Mouse (Mus musculus) heart, embryonic 10.5 days (tissue): Measurements from ENCODE around the gene Chmp5. TPM values are rescaled to one million over a fixed set of nuclear protein-coding genes. Genes with fewer than 3 reads are reported as not detected.

Experiments
- DNase-seq: peaks from one replicate; pipeline ENCODE4 v3.0.0-alpha.2; 2017; ENCODE audit warnings: low spot score
- H3K27ac ChIP-seq: fragments of 300-500 bp; sonication (generic); 2 replicates; pipeline ENCODE4 v1.5.1; 2016; ENCODE audit warnings: mild to moderate bottlenecking
- H3K27me3 ChIP-seq: fragments of 300-500 bp; sonication (generic); 2 replicates; pipeline ENCODE4 v1.6.1; 2016; ENCODE audit warnings: mild to moderate bottlenecking; ENCODE audit not compliant: poor library complexity, insufficient read depth, severe bottlenecking
- H3K36me3 ChIP-seq: fragments of 300-500 bp; sonication (generic); 2 replicates; pipeline ENCODE4 v1.6.1; 2016; ENCODE audit warnings: mild to moderate bottlenecking, moderate library complexity
- H3K4me1 ChIP-seq: fragments of 300-500 bp; sonication (generic); 2 replicates; pipeline ENCODE4 v1.6.1; 2016; ENCODE audit warnings: mild to moderate bottlenecking
- H3K4me3 ChIP-seq: fragments of 300-500 bp; sonication (generic); 2 replicates; pipeline ENCODE4 v1.5.1; 2016; ENCODE audit warnings: mild to moderate bottlenecking, moderate library complexity
- H3K9me3 ChIP-seq: fragments of 300-500 bp; sonication (generic); 2 replicates; pipeline ENCODE4 v1.6.1; 2016; ENCODE audit warnings: mild to moderate bottlenecking, moderate library complexity
- WGBS: fragments of 180-500 bp; shearing (Covaris S2); methylation state at CpG from one replicate; pipeline ENCODE4 v1.1.7; 2016; 5-methylcytosine and 5-hydroxymethylcytosine counted together
- polyA plus RNA-seq: library from polyadenylated mRNA; unstranded; fragments of >200 nt; fragmentation: Nextera tagmentation; extraction: Ambion mirVana; gene quantifications from 2 replicates; pipeline ENCODE4 v1.2.1, GENCODE M21; 2016

Gene Chmp5
- polyA plus RNA-seq, 1 experiment from 2014 or later = 76.7 TPM

- 85% methylated on average over 3 of the region's 3 CpGs for WGBS
- no peaks in the 10 kb centered on the region for H3K9me3 ChIP-seq
Observed at GRCm38 (mm10) chr4:40963536-40963935, 15.3 kb downstream of the Chmp5 start.

DNA sequence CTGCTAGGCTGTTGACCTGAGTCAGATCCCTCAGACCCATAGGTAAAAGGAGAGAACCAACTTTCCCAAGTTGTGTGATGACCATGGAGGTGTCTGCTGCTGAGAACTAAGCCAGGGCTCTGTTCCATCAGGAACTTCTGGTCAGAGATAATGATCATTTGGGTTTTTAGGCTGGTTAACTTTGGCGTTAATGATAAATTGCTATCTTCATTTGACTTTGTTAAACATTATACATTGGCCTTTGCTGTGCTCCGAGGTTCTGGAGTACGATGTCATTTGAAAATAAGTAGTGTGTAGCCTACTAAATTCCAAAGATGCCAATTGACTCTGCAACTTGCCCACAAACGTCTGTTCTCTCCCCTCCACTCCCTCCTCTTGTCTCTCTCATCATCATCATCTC lies 21.0 kb downstream of the Chmp5 start:
- Histone ChIP-seq H3K36me3 (peaks cover 35% of the 10 kb centered on the region), H3K4me1 (peaks cover 22% of the 10 kb centered on the region), H3K27me3 (no peaks in the 10 kb centered on the region), H3K4me3 (no peak overlapping the region), H3K9me3 (no peaks in the 10 kb centered on the region), H3K27ac (0 out of 2 replicates have a peak overlapping the region, but pooled peaks have one; percentile 97)
- 76% methylated on average over 4 of the region's 4 CpGs for WGBS
- DNase-seq = no peak

More at GRCm38 (mm10) chr4:40963536-40963935, 15.3 kb downstream of the Chmp5 start:
- Histone ChIP-seq H3K27me3 (no peaks in the 10 kb centered on the region), H3K36me3 (peaks cover 78% of the 10 kb centered on the region), H3K4me1 (no peaks in the 10 kb centered on the region), H3K4me3 (no peak overlapping the region), H3K27ac (no peak overlapping the region)
- DNase-seq = no peak

DNA sequence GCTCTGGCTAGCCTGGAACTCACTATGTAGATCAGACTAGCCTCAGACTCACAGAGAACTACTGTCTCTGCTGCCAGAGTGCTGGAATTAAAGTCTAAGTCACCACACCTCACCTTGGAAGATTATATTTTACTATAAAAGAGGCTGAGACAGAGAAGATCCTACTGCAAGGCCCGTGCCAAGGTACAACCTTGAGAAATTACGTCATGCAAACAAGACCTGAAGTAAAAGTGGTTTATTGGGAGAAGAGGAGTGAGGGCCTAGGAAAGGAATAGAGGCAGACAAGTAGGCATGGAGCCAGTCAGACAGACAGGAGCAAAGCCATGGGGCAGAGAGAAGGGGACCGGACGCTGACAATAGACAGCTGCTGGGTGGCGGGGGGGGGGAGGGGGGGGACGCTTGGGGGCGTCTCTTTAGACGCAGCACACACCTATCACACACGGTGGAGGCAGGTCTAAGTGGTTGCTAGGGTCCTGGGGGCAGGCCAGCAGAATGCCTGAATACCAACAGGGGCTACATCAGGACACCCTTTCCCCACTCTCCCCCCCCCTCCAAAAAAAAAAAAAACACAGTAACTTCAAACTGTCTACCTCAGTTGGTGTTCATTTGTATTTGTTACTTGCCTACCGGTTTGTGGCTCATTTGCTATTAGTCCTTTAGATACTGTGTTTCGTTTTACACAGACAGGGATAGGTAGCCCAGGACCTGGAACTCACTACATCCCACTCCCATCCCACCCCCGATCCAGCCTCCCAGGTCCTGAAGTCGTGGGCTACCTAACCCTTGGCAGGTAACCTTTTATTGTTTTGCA lies 21.8 kb downstream of the Chmp5 start:
- Histone ChIP-seq H3K36me3 (peaks cover 28% of the 10 kb centered on the region), H3K4me1 (peaks cover 22% of the 10 kb centered on the region), H3K27me3 (no peaks in the 10 kb centered on the region), H3K4me3 (peak overlapping the region; percentile 97), H3K9me3 (no peaks in the 10 kb centered on the region), H3K27ac (peak overlapping the region; percentile 97)
- WGBS = 15% methylated on average over 10 of the region's 13 CpGs
- DNase-seq = no peak

DNA sequence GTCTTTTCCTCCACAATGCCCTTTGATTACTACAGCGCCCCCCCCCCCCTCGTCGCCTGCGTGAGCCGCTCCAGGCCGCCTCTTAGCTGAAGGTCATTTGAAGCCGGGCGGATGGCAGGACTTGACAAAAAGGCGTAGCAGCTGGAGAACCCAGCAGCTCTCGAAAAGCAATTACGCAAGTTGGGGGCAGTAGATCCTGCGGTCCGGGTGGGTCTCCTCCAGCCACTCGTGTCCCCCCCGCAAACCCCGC lies 22.3 kb downstream of the Chmp5 start:
- H3K27ac ChIP-seq = peak overlapping the region; percentile 97
- H3K27me3 ChIP-seq = no peaks in the 10 kb centered on the region
- H3K4me1 ChIP-seq = peaks cover 22% of the 10 kb centered on the region
- peaks cover 25% of the 10 kb centered on the region for H3K36me3 ChIP-seq
- H3K4me3 ChIP-seq = peak overlapping the region; percentile 97
- no peak for DNase-seq
- H3K9me3 ChIP-seq = no peaks in the 10 kb centered on the region
- WGBS = under 1% methylated on average over 15 of the region's 16 CpGs

- under 1% methylated on average over 85 of the region's 85 CpGs for WGBS
- Histone ChIP-seq H3K36me3 (peaks cover 20% of the 10 kb centered on the region), H3K4me3 (peak within 1 kb of the TSS; percentile 97), H3K9me3 (no peaks in the 10 kb centered on the region), H3K27me3 (no peaks in the 10 kb centered on the region), H3K4me1 (peaks cover 22% of the 10 kb centered on the region), H3K27ac (peak within 1 kb of the TSS; percentile 97)
- peak; percentile 99 for DNase-seq
Observed at GRCm38 (mm10) chr4:40970842-40971701, 22.9 kb downstream of the Chmp5 start, which contains the start of gene Nfx1. Gene Nfx1, plus strand, starts transcription at chr4:40970906.

DNA sequence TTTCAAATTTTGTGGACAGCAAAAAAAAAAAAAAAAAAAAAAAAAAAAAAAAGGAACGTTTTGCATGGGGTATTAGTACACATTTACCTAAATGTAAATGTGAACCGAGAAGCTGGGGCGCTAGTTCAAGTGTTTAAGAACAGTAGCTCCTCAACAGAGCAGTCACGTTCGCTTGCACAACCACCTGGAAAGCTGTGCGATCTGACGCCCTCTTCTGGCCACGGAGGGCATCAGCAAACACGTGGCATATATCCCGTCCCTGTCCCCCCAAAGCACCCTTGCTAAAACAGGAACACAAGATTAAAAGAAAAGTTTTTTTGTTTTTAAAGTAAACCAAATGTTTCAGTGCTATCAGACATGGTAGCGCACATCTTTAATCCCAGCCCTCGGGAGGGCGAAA lies 23.5 kb downstream of the Chmp5 start:
- H3K36me3 ChIP-seq = peaks cover 20% of the 10 kb centered on the region
- no peaks in the 10 kb centered on the region for H3K27me3 ChIP-seq
- H3K9me3 ChIP-seq = no peaks in the 10 kb centered on the region
- peaks cover 22% of the 10 kb centered on the region for H3K4me1 ChIP-seq
- 25% methylated on average over 13 of the region's 13 CpGs for WGBS
- peak overlapping the region; percentile 97; the same call in 1 of the 2 replicates for H3K27ac ChIP-seq
- H3K4me3 ChIP-seq = peak overlapping the region; percentile 97
- peak; percentile 83 for DNase-seq

GRCm38 (mm10) chr4:40974011-40974410 lies 25.8 kb downstream of the Chmp5 start:
- Histone ChIP-seq H3K27me3 (no peaks in the 10 kb centered on the region), H3K4me1 (peaks cover 22% of the 10 kb centered on the region), H3K36me3 (peaks cover 39% of the 10 kb centered on the region), H3K4me3 (no peak overlapping the region), H3K9me3 (no peaks in the 10 kb centered on the region), H3K27ac (no peak overlapping the region)
- DNase-seq = no peak
- WGBS = 100% methylated on average over 1 of the region's 1 CpGs

GRCm38 (mm10) chr4:40975678-40976077 lies 27.5 kb downstream of the Chmp5 start:
- Histone ChIP-seq H3K27ac (no peak overlapping the region), H3K27me3 (no peaks in the 10 kb centered on the region), H3K36me3 (peaks cover 55% of the 10 kb centered on the region), H3K4me3 (no peak overlapping the region), H3K4me1 (peaks cover 14% of the 10 kb centered on the region; the same call in 1 of the 2 replicates), H3K9me3 (no peaks in the 10 kb centered on the region)
- no peak for DNase-seq
- WGBS = 94% methylated on average over 3 of the region's 3 CpGs

DNA sequence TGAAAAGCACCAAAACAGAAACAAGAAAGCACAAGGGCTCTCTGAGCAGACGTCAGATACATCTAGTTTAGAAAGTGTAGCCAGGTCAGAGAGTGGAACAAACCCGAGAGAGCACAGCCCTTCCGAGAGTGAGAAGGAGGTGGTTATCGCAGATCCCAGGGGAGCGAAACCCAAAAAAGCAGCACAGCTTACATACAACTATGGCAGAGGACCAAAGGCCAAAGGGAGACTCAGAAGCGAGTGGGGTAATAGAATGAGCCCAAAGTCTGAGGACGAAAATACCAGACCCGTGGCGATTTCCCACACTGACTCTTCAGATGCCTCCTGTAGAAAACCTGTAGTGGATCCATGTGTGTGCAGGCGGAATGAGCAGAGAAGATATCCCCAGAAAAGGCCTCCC lies 28.4 kb downstream of the Chmp5 start:
- Histone ChIP-seq H3K36me3 (peaks cover 65% of the 10 kb centered on the region), H3K27me3 (no peaks in the 10 kb centered on the region), H3K9me3 (no peaks in the 10 kb centered on the region), H3K27ac (no peak overlapping the region), H3K4me3 (no peak overlapping the region), H3K4me1 (peaks cover 14% of the 10 kb centered on the region; the same call in 1 of the 2 replicates)
- WGBS = 90% methylated on average over 10 of the region's 10 CpGs
- DNase-seq = no peak

DNA sequence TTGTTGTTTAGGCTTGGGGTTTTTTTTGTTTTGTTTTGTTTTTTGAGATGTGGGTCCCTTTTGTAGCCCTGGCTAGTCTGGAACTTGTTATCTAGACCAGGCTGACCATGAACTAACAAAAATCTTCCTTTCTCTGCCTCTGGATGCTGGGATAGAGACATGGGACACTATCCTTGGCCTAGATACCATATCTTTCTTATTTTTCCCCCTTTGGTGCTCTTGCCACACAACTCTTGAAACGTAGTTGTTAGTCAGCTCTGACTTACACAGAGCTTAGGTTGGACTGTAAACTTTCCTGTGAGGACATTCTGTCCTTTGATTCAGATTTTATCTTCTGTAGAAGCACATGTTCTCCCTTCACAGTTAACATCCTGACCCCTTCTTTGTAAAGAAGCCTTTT lies 31.2 kb downstream of the Chmp5 start:
- Histone ChIP-seq H3K27ac (no peak overlapping the region), H3K9me3 (no peaks in the 10 kb centered on the region), H3K4me1 (no peaks in the 10 kb centered on the region), H3K27me3 (no peaks in the 10 kb centered on the region), H3K36me3 (peaks cover 83% of the 10 kb centered on the region), H3K4me3 (no peak overlapping the region)
- 95% methylated on average over 1 of the region's 1 CpGs for WGBS
- DNase-seq = no peak

- Histone ChIP-seq H3K36me3 (peaks cover 94% of the 10 kb centered on the region), H3K9me3 (no peaks in the 10 kb centered on the region), H3K4me1 (no peaks in the 10 kb centered on the region), H3K27ac (no peak overlapping the region), H3K4me3 (no peak overlapping the region), H3K27me3 (no peaks in the 10 kb centered on the region)
- no peak for DNase-seq
- WGBS = 82% methylated on average over 3 of the region's 3 CpGs
Observed at GRCm38 (mm10) chr4:40982486-40982885, 34.3 kb downstream of the Chmp5 start.

GRCm38 (mm10) chr4:40983686-40984085 lies 35.5 kb downstream of the Chmp5 start:
- Histone ChIP-seq H3K36me3 (peaks cover 93% of the 10 kb centered on the region), H3K27ac (no peak overlapping the region), H3K4me3 (no peak overlapping the region), H3K27me3 (no peaks in the 10 kb centered on the region), H3K4me1 (no peaks in the 10 kb centered on the region), H3K9me3 (no peaks in the 10 kb centered on the region)
- DNase-seq = no peak
- 85% methylated on average over 1 of the region's 1 CpGs for WGBS

DNA sequence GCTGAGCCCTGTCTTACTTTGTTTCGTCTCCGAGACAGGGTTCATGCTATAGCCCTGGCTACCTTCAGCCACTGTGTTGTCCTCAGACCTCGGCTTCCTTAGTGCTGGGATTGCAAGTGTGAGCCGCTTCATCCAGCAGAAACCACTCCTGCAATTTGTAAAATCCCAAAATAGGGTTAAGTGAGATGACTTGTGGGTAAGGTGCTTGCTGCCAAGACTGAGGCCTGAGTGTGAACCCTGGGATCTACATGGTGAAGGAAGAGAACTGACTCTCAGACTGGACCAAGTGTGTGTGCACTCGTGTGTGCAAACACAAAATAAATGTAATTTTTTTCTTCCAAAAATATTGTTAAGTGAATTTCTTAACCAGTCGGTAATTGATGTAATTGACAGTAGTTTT lies 41.4 kb downstream of the Chmp5 start:
- WGBS = 91% methylated on average over 6 of the region's 6 CpGs
- H3K36me3 ChIP-seq = peaks cover 95% of the 10 kb centered on the region
- DNase-seq = peak; percentile 51
- no peaks in the 10 kb centered on the region for H3K27me3 ChIP-seq
- H3K27ac ChIP-seq = no peak overlapping the region
- H3K4me1 ChIP-seq = no peaks in the 10 kb centered on the region
- H3K4me3 ChIP-seq = no peak overlapping the region
- H3K9me3 ChIP-seq = no peaks in the 10 kb centered on the region
